Mouse (Mus musculus): ENCODE data around the gene 1110008P14Rik.

- TF ChIP-seq CTCF (conservative IDR thresholded peaks at IDR 0.05; ENCODE audit: low read length) (no peak), POU5F1 (IDR thresholded peaks at IDR 0.05; ENCODE audit: borderline replicate concordance, low read length) (no peak), NANOG (IDR thresholded peaks at IDR 0.05; ENCODE audit: borderline replicate concordance, low read length) (no peak)
These were observed 52.2 kb downstream of the 1110008P14Rik start for GRCm38 (mm10) chr2:32329531-32329930.

All from E14TG2a.4 (cell line).